Mouse (Mus musculus) liver, postnatal 0 days (tissue): ENCODE measurements at regions not wholly inside any gene's neighbourhood (a gene's known extent, or its start where the extent isn't known, plus 50 kb on each side); places are given as distances from the start of the nearest gene placed in this dataset.

Source experiments
- CTCF ChIP-seq: sonication (generic); IDR thresholded peaks from 2 replicates; pipeline ENCODE4 v1.5.1; 2016; ENCODE audit warnings: antibody characterized with exemption, low read depth
- EP300 ChIP-seq: IDR thresholded peaks from 2 replicates; pipeline ENCODE4 v1.6.1; 2016; ENCODE audit warnings: antibody characterized with exemption, low read depth, mild to moderate bottlenecking

DNA sequence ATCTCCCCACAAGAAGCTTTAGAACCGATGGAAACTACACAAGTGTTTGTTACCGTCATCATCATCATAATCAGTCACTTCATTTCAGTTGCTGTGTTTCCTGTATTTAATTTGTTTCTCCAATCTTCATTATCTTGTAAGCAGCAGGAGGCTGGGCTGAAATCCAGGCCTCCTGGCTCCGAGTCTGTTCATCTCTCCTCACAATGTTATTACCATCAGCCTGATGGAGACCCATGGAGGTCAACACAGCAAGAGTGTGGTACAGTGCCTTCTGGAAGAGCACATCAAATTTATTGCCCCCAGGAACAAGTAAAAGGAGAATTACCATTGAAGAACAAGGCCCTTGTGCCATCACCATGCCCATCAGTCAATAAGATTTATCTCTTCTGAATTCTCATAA is 576.3 kb upstream of the Cdh11 start:
- TF ChIP-seq CTCF (no peak), EP300 (no peak)
